Mouse (Mus musculus): Measurements from ENCODE around the gene Dstyk.
"Not testable (repeated sequence)": the region's sequence is repeated elsewhere in the genome, so short reads cannot be mapped to it uniquely, and the experiment has no call there.

Dstyk gene

GRCm38 (mm10) chr1:132436960-132437359 lies 19.6 kb downstream of the Dstyk start:
- no peak for DNase-seq (ENCODE audit: low read depth, low spot score)

GRCm38 (mm10) chr1:132437389-132437788 lies 20.0 kb downstream of the Dstyk start:
- DNase-seq (ENCODE audit: low read depth, low spot score), result no peak

- no peak for DNase-seq (ENCODE audit: low read depth, low spot score)
These were observed 23.6 kb downstream of the Dstyk start for GRCm38 (mm10) chr1:132440896-132441435.

GRCm38 (mm10) chr1:132449742-132450141 lies 32.4 kb downstream of the Dstyk start:
- no peak for DNase-seq (ENCODE audit: low read depth, low spot score)

GRCm38 (mm10) chr1:132464651-132465050 lies 47.3 kb downstream of the Dstyk start:
- no peak for DNase-seq (ENCODE audit: low read depth, low spot score)

GRCm38 (mm10) chr1:132468926-132469325 lies 51.6 kb downstream of the Dstyk start:
- no peak for DNase-seq (ENCODE audit: low read depth, low spot score)

- no peak for DNase-seq (ENCODE audit: low read depth, low spot score)
These were observed 52.2 kb downstream of the Dstyk start for GRCm38 (mm10) chr1:132469519-132469918.

GRCm38 (mm10) chr1:132470031-132470430 lies 52.7 kb downstream of the Dstyk start:
- DNase-seq (ENCODE audit: low read depth, low spot score), result not testable (repeated sequence)

- no peak for DNase-seq (ENCODE audit: low read depth, low spot score)
These were observed 53.7 kb downstream of the Dstyk start for GRCm38 (mm10) chr1:132471032-132471431.

GRCm38 (mm10) chr1:132471499-132471898 lies 54.1 kb downstream of the Dstyk start:
- no peak for DNase-seq (ENCODE audit: low read depth, low spot score)

GRCm38 (mm10) chr1:132472537-132472936 lies 55.2 kb downstream of the Dstyk start:
- DNase-seq (ENCODE audit: low read depth, low spot score), result no peak

- DNase-seq (ENCODE audit: low read depth, low spot score), result no peak
These were observed 57.1 kb downstream of the Dstyk start for GRCm38 (mm10) chr1:132474496-132474895.

- no peak for DNase-seq (ENCODE audit: low read depth, low spot score)
These were observed 59.2 kb downstream of the Dstyk start for GRCm38 (mm10) chr1:132476575-132476927.

GRCm38 (mm10) chr1:132476928-132477691 lies 59.8 kb downstream of the Dstyk start, which contains the start of gene Rbbp5:
Gene Rbbp5 (plus strand): TSS chr1:132477365.
- peak; percentile 91 for DNase-seq (ENCODE audit: low read depth, low spot score)

GRCm38 (mm10) chr1:132479438-132479837 lies 62.1 kb downstream of the Dstyk start:
- DNase-seq (ENCODE audit: low read depth, low spot score), result no peak

- DNase-seq (ENCODE audit: low read depth, low spot score), result no peak
These were observed 64.3 kb downstream of the Dstyk start for GRCm38 (mm10) chr1:132481619-132482018.

- DNase-seq (ENCODE audit: low read depth, low spot score), result no peak
These were observed 65.9 kb downstream of the Dstyk start for GRCm38 (mm10) chr1:132483234-132483633.

GRCm38 (mm10) chr1:132483759-132484158 lies 66.4 kb downstream of the Dstyk start:
- DNase-seq (ENCODE audit: low read depth, low spot score), result no peak

GRCm38 (mm10) chr1:132500535-132500934 lies 83.2 kb downstream of the Dstyk start:
- DNase-seq (ENCODE audit: low read depth, low spot score), result no peak

GRCm38 (mm10) chr1:132505155-132505554 lies 87.8 kb downstream of the Dstyk start:
- no peak for DNase-seq (ENCODE audit: low read depth, low spot score)

- DNase-seq (ENCODE audit: low read depth, low spot score), result no peak
These were observed 88.7 kb downstream of the Dstyk start, which contains the start of gene Tmem81 for GRCm38 (mm10) chr1:132506058-132506457. Gene Tmem81 (plus strand): TSS chr1:132506230.

- DNase-seq (ENCODE audit: low read depth, low spot score), result no peak
These were observed 89.3 kb downstream of the Dstyk start for GRCm38 (mm10) chr1:132506656-132507055.

- no peak for DNase-seq (ENCODE audit: low read depth, low spot score)
These were observed 92.4 kb downstream of the Dstyk start for GRCm38 (mm10) chr1:132509771-132510170.

Data from retina, adult 2 months (tissue).